Mouse (Mus musculus) T-helper 17 cell (primary cell): ENCODE data around the gene Manba.
"Not testable (repeated sequence)": the region's sequence is repeated elsewhere in the genome, so short reads cannot be mapped to it uniquely, and the experiment has no call there.

ENCODE experiments used
- in situ Hi-C, 2 experiments: fragments of 300-600 bp; cut with MboI, MseI; formaldehyde crosslinking; loops; 1 replicate in 1 of 2; 2 replicates in 1 of 2; pipeline ENCODE4 v1.15.1; 2025; ENCODE audit warnings: high pct_unique_total_duplicates in 2 of 2

The Manba gene

GRCm38 (mm10) chr3:135524900-135525299 lies 39.5 kb downstream of the Manba start:
- in situ Hi-C loops: not testable (repeated sequence)

GRCm38 (mm10) chr3:135529670-135530069 lies 44.3 kb downstream of the Manba start:
- in situ Hi-C loops: no loop called here

GRCm38 (mm10) chr3:135531762-135532161 lies 46.4 kb downstream of the Manba start:
- in situ Hi-C loops: no loop called here

GRCm38 (mm10) chr3:135534103-135534502 lies 48.7 kb downstream of the Manba start:
- in situ Hi-C loops: no loop called here

GRCm38 (mm10) chr3:135546212-135546923 lies 61.0 kb downstream of the Manba start:
- in situ Hi-C loops: no loop called here

- in situ Hi-C loops: no loop called here
These were observed 61.9 kb downstream of the Manba start for GRCm38 (mm10) chr3:135547298-135547697.

GRCm38 (mm10) chr3:135552874-135553273 lies 67.5 kb downstream of the Manba start:
- in situ Hi-C loops: no loop called here

GRCm38 (mm10) chr3:135555192-135555591 lies 69.8 kb downstream of the Manba start:
- in situ Hi-C loops: no loop called here

- in situ Hi-C loops: no loop called here
These were observed 70.7 kb downstream of the Manba start for GRCm38 (mm10) chr3:135556052-135556587.

GRCm38 (mm10) chr3:135556851-135557662 lies 71.6 kb downstream of the Manba start:
- in situ Hi-C loops: no loop called here

GRCm38 (mm10) chr3:135562036-135562435 lies 76.6 kb downstream of the Manba start:
- in situ Hi-C loops: no loop called here

GRCm38 (mm10) chr3:135563163-135563689 lies 77.8 kb downstream of the Manba start:
- in situ Hi-C loops: no loop called here

GRCm38 (mm10) chr3:135564706-135565105 lies 79.3 kb downstream of the Manba start:
- in situ Hi-C loops: no loop called here

GRCm38 (mm10) chr3:135565306-135565705 lies 79.9 kb downstream of the Manba start:
- in situ Hi-C loops: no loop called here

GRCm38 (mm10) chr3:135567888-135568287 lies 82.5 kb downstream of the Manba start:
- in situ Hi-C loops: no loop called here

- in situ Hi-C loops: no loop called here
These were observed 83.2 kb downstream of the Manba start for GRCm38 (mm10) chr3:135568633-135569032.

GRCm38 (mm10) chr3:135571540-135571939 lies 86.1 kb downstream of the Manba start:
- in situ Hi-C loops: no loop called here

- in situ Hi-C loops: no loop called here
These were observed 87.6 kb downstream of the Manba start for GRCm38 (mm10) chr3:135573051-135573450.

GRCm38 (mm10) chr3:135575126-135575525 lies 89.7 kb downstream of the Manba start:
- in situ Hi-C loops: no loop called here

GRCm38 (mm10) chr3:135578588-135579140 lies 93.3 kb downstream of the Manba start:
- in situ Hi-C loops: no loop called here

- in situ Hi-C loops: no loop called here
These were observed 93.8 kb downstream of the Manba start for GRCm38 (mm10) chr3:135579179-135579578.
